Mouse (Mus musculus) kidney, embryonic 14.5 days (tissue): ENCODE results near the gene Gm21976. TPM values are rescaled to one million over a fixed set of nuclear protein-coding genes. Genes with fewer than 3 reads are reported as not detected.

Experiments
- ATAC-seq: fragments of 200-750 bp; cut with Nextera tagmentation; 2 replicates; pipeline ENCODE4 v1.8.0; 2017; ENCODE audit warnings: moderate number of reproducible peaks, mild to moderate bottlenecking, moderate TSS enrichment, moderate library complexity; ENCODE audit not compliant: low FRiP score, low TSS enrichment
- H3K27ac ChIP-seq: fragments of 300-500 bp; sonication (generic); 2 replicates; pipeline ENCODE4 v1.5.1; 2014; ENCODE audit warnings: low read depth, mild to moderate bottlenecking, low read length, moderate library complexity, mixed read lengths
- H3K27me3 ChIP-seq: fragments of 300-500 bp; sonication (generic); 2 replicates; pipeline ENCODE4 v1.6.1; 2014; ENCODE audit warnings: mild to moderate bottlenecking, low read length; ENCODE audit not compliant: control insufficient read depth, insufficient read depth
- H3K36me3 ChIP-seq: fragments of 300-500 bp; sonication (generic); 2 replicates; pipeline ENCODE4 v1.6.1; 2014; ENCODE audit warnings: low read length, mixed read lengths; ENCODE audit not compliant: control insufficient read depth, insufficient read depth
- H3K4me1 ChIP-seq: fragments of 300-500 bp; sonication (generic); 2 replicates; pipeline ENCODE4 v1.6.1; 2014; ENCODE audit warnings: low read length, mixed read lengths; ENCODE audit not compliant: control insufficient read depth, insufficient read depth
- H3K4me2 ChIP-seq: fragments of 300-500 bp; sonication (generic); replicated peaks from 2 replicates; pipeline ENCODE4 v1.6.1; 2014; ENCODE audit warnings: low read depth, mild to moderate bottlenecking, low read length
- H3K4me3 ChIP-seq: fragments of 300-500 bp; sonication (generic); 2 replicates; pipeline ENCODE4 v1.5.1; 2014; ENCODE audit warnings: mild to moderate bottlenecking, low read length
- H3K9ac ChIP-seq: fragments of 300-500 bp; sonication (generic); 2 replicates; pipeline ENCODE4 v1.6.1; 2014; ENCODE audit warnings: low read depth, mild to moderate bottlenecking, low read length, moderate library complexity
- H3K9me3 ChIP-seq: fragments of 300-500 bp; sonication (generic); 2 replicates; pipeline ENCODE4 v1.6.1; 2016; ENCODE audit warnings: low read length; ENCODE audit not compliant: control insufficient read depth
- WGBS: fragments of 180-500 bp; shearing (Covaris S2); extraction: QIAGEN DNeasy Blood & Tissue Kit; methylation state at CpG from one replicate; pipeline ENCODE4 v1.1.7; 2014; 5-methylcytosine and 5-hydroxymethylcytosine counted together
- polyA plus RNA-seq: library from polyadenylated mRNA; unstranded; fragments of >200 nt; fragmentation: Nextera tagmentation; extraction: Ambion mirVana; gene quantifications from 2 replicates; pipeline ENCODE4 v1.2.1, GENCODE M21; 2014

Gm21976 gene
- polyA plus RNA-seq, 1 experiment from 2014 or later: not detected

GRCm38 (mm10) chr13:98262636-98263457 lies 16.8 kb upstream of the Gm21976 start, which contains the start of the genes Utp15 and Ankra2:
Utp15 (minus strand) TSS chr13:98263041.
Ankra2 (plus strand) TSS chr13:98263074.
- under 1% methylated on average over 71 of the region's 71 CpGs for WGBS
- H3K4me2 ChIP-seq: peak within 1 kb of the TSS; percentile 91
- H3K9ac ChIP-seq: peak within 1 kb of the TSS; percentile 89
- H3K9me3 ChIP-seq: no peaks in the 10 kb centered on the region
- ATAC-seq: peak; percentile 99
- peaks cover 12% of the 10 kb centered on the region; the same call in 1 of the 2 replicates for H3K4me1 ChIP-seq
- peaks cover 22% of the 10 kb centered on the region for H3K36me3 ChIP-seq
- H3K4me3 ChIP-seq: peak within 1 kb of the TSS; percentile 95
- H3K27me3 ChIP-seq: no peaks in the 10 kb centered on the region
- peak within 1 kb of the TSS; percentile 93 for H3K27ac ChIP-seq

- Histone ChIP-seq H3K9ac (peak overlapping the region; percentile 89), H3K27me3 (no peaks in the 10 kb centered on the region), H3K4me3 (peak overlapping the region; percentile 95), H3K36me3 (peaks cover 21% of the 10 kb centered on the region), H3K4me1 (peaks cover 12% of the 10 kb centered on the region; the same call in 1 of the 2 replicates), H3K27ac (peak overlapping the region; percentile 93), H3K4me2 (peak overlapping the region; percentile 51), H3K9me3 (no peaks in the 10 kb centered on the region)
- WGBS: under 1% methylated on average over 16 of the region's 16 CpGs
- no peak for ATAC-seq
These were observed 16.2 kb upstream of the Gm21976 start for GRCm38 (mm10) chr13:98263458-98263987.

GRCm38 (mm10) chr13:98264111-98264510 lies 15.6 kb upstream of the Gm21976 start:
- ATAC-seq: no peak
- WGBS: 33% methylated on average over 5 of the region's 5 CpGs
- peak overlapping the region; percentile 89; the same call in 1 of the 2 replicates for H3K9ac ChIP-seq

GRCm38 (mm10) chr13:98274023-98274422 lies 5.7 kb upstream of the Gm21976 start:
- no peak overlapping the region for H3K4me2 ChIP-seq
- no peak overlapping the region for H3K4me3 ChIP-seq
- no peaks in the 10 kb centered on the region for H3K4me1 ChIP-seq
- H3K9ac ChIP-seq: no peak overlapping the region
- no peaks in the 10 kb centered on the region for H3K27me3 ChIP-seq
- peaks cover 30% of the 10 kb centered on the region for H3K36me3 ChIP-seq
- H3K27ac ChIP-seq: no peak overlapping the region
- no peaks in the 10 kb centered on the region for H3K9me3 ChIP-seq
- whole genome bisulfite sequencing: 95% methylated on average over 9 of the region's 9 CpGs
- no peak for ATAC-seq

More at GRCm38 (mm10) chr13:98264111-98264510, 15.6 kb upstream of the Gm21976 start:
- Histone ChIP-seq H3K9me3 (no peaks in the 10 kb centered on the region), H3K4me1 (peaks cover 12% of the 10 kb centered on the region; the same call in 1 of the 2 replicates), H3K27ac (no peak overlapping the region), H3K36me3 (peaks cover 20% of the 10 kb centered on the region), H3K27me3 (no peaks in the 10 kb centered on the region), H3K4me3 (peak overlapping the region; percentile 95), H3K4me2 (peak overlapping the region; percentile 51)

- no peaks in the 10 kb centered on the region for H3K27me3 ChIP-seq
- no peak for ATAC-seq
- WGBS: 90% methylated on average over 4 of the region's 4 CpGs
These were observed 4.0 kb upstream of the Gm21976 start for GRCm38 (mm10) chr13:98275646-98276045.

GRCm38 (mm10) chr13:98276253-98276652 lies 3.4 kb upstream of the Gm21976 start:
- Histone ChIP-seq H3K27me3 (no peaks in the 10 kb centered on the region), H3K4me3 (no peak overlapping the region), H3K36me3 (peaks cover 27% of the 10 kb centered on the region), H3K9ac (no peak overlapping the region), H3K4me1 (no peaks in the 10 kb centered on the region), H3K27ac (no peak overlapping the region), H3K9me3 (no peaks in the 10 kb centered on the region), H3K4me2 (no peak overlapping the region)
- 93% methylated on average over 7 of the region's 7 CpGs for WGBS
- no peak for ATAC-seq

More at GRCm38 (mm10) chr13:98275646-98276045, 4.0 kb upstream of the Gm21976 start:
- H3K4me2 ChIP-seq: no peak overlapping the region
- no peak overlapping the region for H3K27ac ChIP-seq
- no peaks in the 10 kb centered on the region for H3K9me3 ChIP-seq
- no peak overlapping the region for H3K4me3 ChIP-seq
- no peak overlapping the region for H3K9ac ChIP-seq
- peaks cover 30% of the 10 kb centered on the region for H3K36me3 ChIP-seq
- no peaks in the 10 kb centered on the region for H3K4me1 ChIP-seq

GRCm38 (mm10) chr13:98277501-98277900 lies 2.2 kb upstream of the Gm21976 start:
- peaks cover 16% of the 10 kb centered on the region for H3K36me3 ChIP-seq
- no peaks in the 10 kb centered on the region for H3K4me1 ChIP-seq
- no peak overlapping the region for H3K27ac ChIP-seq
- H3K9ac ChIP-seq: no peak overlapping the region
- no peak for ATAC-seq
- 92% methylated on average over 2 of the region's 2 CpGs for WGBS
- no peaks in the 10 kb centered on the region for H3K9me3 ChIP-seq
- H3K27me3 ChIP-seq: no peaks in the 10 kb centered on the region
- no peak overlapping the region for H3K4me3 ChIP-seq
- H3K4me2 ChIP-seq: no peak overlapping the region

GRCm38 (mm10) chr13:98280990-98281650 lies 1.4 kb downstream of the Gm21976 start:
- H3K36me3 ChIP-seq: no peaks in the 10 kb centered on the region
- no peak for ATAC-seq
- no peaks in the 10 kb centered on the region for H3K4me1 ChIP-seq
- H3K27ac ChIP-seq: no peak overlapping the region
- H3K4me3 ChIP-seq: no peak overlapping the region
- no peaks in the 10 kb centered on the region for H3K9me3 ChIP-seq
- no peak overlapping the region for H3K4me2 ChIP-seq
- no peaks in the 10 kb centered on the region for H3K27me3 ChIP-seq
- no peak overlapping the region for H3K9ac ChIP-seq
- WGBS: 81% methylated on average over 12 of the region's 12 CpGs
